Mouse (Mus musculus) thymus, postnatal 4 days (tissue): ENCODE measurements around the gene S100a11.

Experiments used
- DNase-seq: peaks from one replicate; pipeline ENCODE4 v3.0.0; 2021

S100a11 gene

GRCm38 (mm10) chr3:93562372-93562771, 42.1 kb downstream of the S100a11 start:
- DNase-seq, result no peak

DNA sequence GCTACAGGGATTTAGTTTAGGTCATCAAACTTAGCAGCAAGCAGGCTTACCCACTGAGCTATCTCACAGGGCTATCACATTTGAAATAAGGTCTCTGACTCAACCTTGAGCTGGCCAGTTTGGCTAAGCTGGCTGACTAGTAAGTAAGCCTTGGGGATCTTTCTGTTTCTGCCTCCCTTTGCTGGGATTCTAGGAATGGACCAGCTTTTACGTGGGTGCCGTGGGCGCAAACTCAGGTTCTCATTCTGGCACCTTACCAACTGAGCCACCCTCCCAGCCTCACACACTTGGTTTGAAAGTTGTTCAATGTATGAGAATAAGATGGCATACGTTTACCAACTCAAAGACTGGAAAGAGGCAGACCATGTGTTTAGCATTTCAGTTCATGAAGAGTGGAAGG, 42.9 kb downstream of the S100a11 start:
- DNase-seq, result no peak

GRCm38 (mm10) chr3:93566892-93567291, 46.6 kb downstream of the S100a11 start:
- DNase-seq, result no peak

DNA sequence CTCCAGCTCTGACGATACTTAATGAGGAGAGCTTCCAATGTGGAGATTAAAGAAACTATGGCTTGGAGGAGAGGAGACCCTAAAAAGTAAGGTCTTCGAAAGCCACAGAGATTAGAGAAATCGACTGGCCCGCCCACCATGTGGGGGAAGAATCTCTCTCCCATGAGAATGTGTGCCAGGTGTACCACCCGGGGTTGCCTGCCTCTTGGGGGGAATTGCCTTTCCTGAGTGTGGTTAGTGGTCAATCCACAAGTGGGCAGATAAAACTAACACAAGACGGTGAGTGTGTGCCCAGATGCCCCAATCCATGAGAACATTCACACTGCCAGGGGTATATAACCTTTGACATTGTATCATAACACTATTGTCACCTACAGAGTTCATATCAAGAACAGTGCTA, 47.4 kb downstream of the S100a11 start:
- DNase-seq, result no peak

- no peak for DNase-seq
These were observed 48.2 kb downstream of the S100a11 start for GRCm38 (mm10) chr3:93568428-93569040.

DNA sequence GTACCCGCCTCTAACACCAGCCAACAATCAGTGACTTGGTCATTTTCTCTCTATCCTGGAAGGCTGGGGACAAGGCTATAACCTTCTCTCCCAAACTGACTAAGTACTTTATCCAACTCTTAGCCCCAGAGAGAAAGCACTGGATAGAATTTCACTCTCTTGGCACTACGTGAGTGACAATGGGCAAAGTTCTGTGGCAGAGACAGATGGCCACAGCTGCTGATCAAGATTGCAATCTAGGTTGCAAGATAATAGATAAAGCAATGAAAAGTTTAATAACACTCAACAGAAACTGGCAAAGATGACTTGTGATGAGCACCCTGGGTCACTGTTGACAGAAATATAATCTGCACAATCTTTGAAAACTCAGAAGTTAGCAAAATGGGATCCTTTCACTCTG, 48.8 kb downstream of the S100a11 start:
- DNase-seq, result no peak

- DNase-seq, result no peak
These were observed 51.9 kb downstream of the S100a11 start for GRCm38 (mm10) chr3:93572058-93572791.
